Mouse (Mus musculus): ENCODE results near the gene 4931406P16Rik.

Gene 4931406P16Rik

GRCm38 (mm10) chr7:34309186-34309764 lies 4.1 kb downstream of the 4931406P16Rik start:
- DNase-seq (ENCODE audit: low read depth) = no peak

GRCm38 (mm10) chr7:34308586-34308985 lies 4.8 kb downstream of the 4931406P16Rik start:
- no peak for DNase-seq (ENCODE audit: low read depth)

- DNase-seq (ENCODE audit: low read depth) = no peak
Observed at GRCm38 (mm10) chr7:34305454-34305853, 7.9 kb downstream of the 4931406P16Rik start.

- DNase-seq (ENCODE audit: low read depth) = no peak
Observed at GRCm38 (mm10) chr7:34302651-34303050, 10.7 kb downstream of the 4931406P16Rik start.

- DNase-seq (ENCODE audit: low read depth) = no peak
Observed at GRCm38 (mm10) chr7:34301952-34302351, 11.4 kb downstream of the 4931406P16Rik start.

GRCm38 (mm10) chr7:34298818-34299217 lies 14.5 kb downstream of the 4931406P16Rik start:
- no peak for DNase-seq (ENCODE audit: low read depth)

GRCm38 (mm10) chr7:34296124-34296523 lies 17.2 kb downstream of the 4931406P16Rik start:
- DNase-seq (ENCODE audit: low read depth) = no peak

GRCm38 (mm10) chr7:34292633-34293032 lies 20.7 kb downstream of the 4931406P16Rik start:
- no peak for DNase-seq (ENCODE audit: low read depth)

- DNase-seq (ENCODE audit: low read depth) = no peak
Observed at GRCm38 (mm10) chr7:34291265-34291664, 22.1 kb downstream of the 4931406P16Rik start.

- DNase-seq (ENCODE audit: low read depth) = no peak
Observed at GRCm38 (mm10) chr7:34290450-34291151, 22.8 kb downstream of the 4931406P16Rik start.

GRCm38 (mm10) chr7:34277656-34278055 lies 35.7 kb downstream of the 4931406P16Rik start:
- no peak for DNase-seq (ENCODE audit: low read depth)

GRCm38 (mm10) chr7:34276066-34276465 lies 37.3 kb downstream of the 4931406P16Rik start:
- DNase-seq (ENCODE audit: low read depth) = no peak

- no peak for DNase-seq (ENCODE audit: low read depth)
Observed at GRCm38 (mm10) chr7:34272465-34272864, 40.9 kb downstream of the 4931406P16Rik start.

- no peak for DNase-seq (ENCODE audit: low read depth)
Observed at GRCm38 (mm10) chr7:34268463-34268862, 44.9 kb downstream of the 4931406P16Rik start.

- DNase-seq (ENCODE audit: low read depth) = no peak
Observed at GRCm38 (mm10) chr7:34266421-34266820, 46.9 kb downstream of the 4931406P16Rik start.

GRCm38 (mm10) chr7:34265876-34266346 lies 47.4 kb downstream of the 4931406P16Rik start:
- peak; percentile 70 for DNase-seq (ENCODE audit: low read depth)

GRCm38 (mm10) chr7:34263437-34263836 lies 49.9 kb downstream of the 4931406P16Rik start:
- no peak for DNase-seq (ENCODE audit: low read depth)

- no peak for DNase-seq (ENCODE audit: low read depth)
Observed at GRCm38 (mm10) chr7:34258407-34258806, 54.9 kb downstream of the 4931406P16Rik start.

GRCm38 (mm10) chr7:34257279-34257678 lies 56.1 kb downstream of the 4931406P16Rik start:
- no peak for DNase-seq (ENCODE audit: low read depth)

- no peak for DNase-seq (ENCODE audit: low read depth)
Observed at GRCm38 (mm10) chr7:34255916-34256315, 57.4 kb downstream of the 4931406P16Rik start.

- DNase-seq (ENCODE audit: low read depth) = no peak
Observed at GRCm38 (mm10) chr7:34255137-34255536, 58.2 kb downstream of the 4931406P16Rik start.

- peak; percentile 73 for DNase-seq (ENCODE audit: low read depth)
Observed at GRCm38 (mm10) chr7:34252030-34252429, 61.3 kb downstream of the 4931406P16Rik start.

- no peak for DNase-seq (ENCODE audit: low read depth)
Observed at GRCm38 (mm10) chr7:34250738-34251137, 62.6 kb downstream of the 4931406P16Rik start, which contains the start of gene Gm6096. TSS of gene Gm6096 (plus strand) at chr7:34251038.
